Mouse (Mus musculus) forebrain, embryonic 10.5 days (tissue): ENCODE data around the gene Ccser1. TPM values are rescaled to one million over a fixed set of nuclear protein-coding genes. Genes with fewer than 3 reads are reported as not detected.
A peak's percentile ranks its signal among the peaks of the same experiment; 100 is the strongest.

Experiments used
- DNase-seq: peaks from one replicate; pipeline ENCODE4 v3.0.0-alpha.2; 2017; ENCODE audit warnings: low spot score; ENCODE audit errors: extremely low spot score
- H3K27ac ChIP-seq: fragments of 300-500 bp; sonication (generic); 2 replicates; pipeline ENCODE4 v1.5.1; 2016; ENCODE audit warnings: mild to moderate bottlenecking
- H3K27me3 ChIP-seq: fragments of 300-500 bp; sonication (generic); 2 replicates; pipeline ENCODE4 v1.6.1; 2016; ENCODE audit warnings: mild to moderate bottlenecking; ENCODE audit not compliant: poor library complexity, severe bottlenecking
- H3K36me3 ChIP-seq: fragments of 300-500 bp; sonication (generic); replicated peaks from 2 replicates; pipeline ENCODE4 v1.6.1; 2016; ENCODE audit warnings: mild to moderate bottlenecking, moderate library complexity
- H3K4me1 ChIP-seq: fragments of 300-500 bp; sonication (generic); 2 replicates; pipeline ENCODE4 v1.6.1; 2016
- H3K4me3 ChIP-seq: fragments of 300-500 bp; sonication (generic); 2 replicates; pipeline ENCODE4 v1.5.1; 2016; ENCODE audit warnings: mild to moderate bottlenecking, moderate library complexity
- H3K9me3 ChIP-seq: fragments of 300-500 bp; sonication (generic); 2 replicates; pipeline ENCODE4 v1.6.1; 2016; ENCODE audit warnings: mild to moderate bottlenecking, moderate library complexity
- WGBS: fragments of 180-500 bp; shearing (Covaris S2); methylation state at CpG from one replicate; pipeline ENCODE4 v1.1.7; 2016; 5-methylcytosine and 5-hydroxymethylcytosine counted together
- polyA plus RNA-seq: library from polyadenylated mRNA; unstranded; fragments of >200 nt; fragmentation: Nextera tagmentation; extraction: Ambion mirVana; gene quantifications from 2 replicates; pipeline ENCODE4 v1.2.1, GENCODE M21; 2016

The Ccser1 gene
- polyA plus RNA-seq, 1 experiment from 2014 or later = 3.7 TPM

DNA sequence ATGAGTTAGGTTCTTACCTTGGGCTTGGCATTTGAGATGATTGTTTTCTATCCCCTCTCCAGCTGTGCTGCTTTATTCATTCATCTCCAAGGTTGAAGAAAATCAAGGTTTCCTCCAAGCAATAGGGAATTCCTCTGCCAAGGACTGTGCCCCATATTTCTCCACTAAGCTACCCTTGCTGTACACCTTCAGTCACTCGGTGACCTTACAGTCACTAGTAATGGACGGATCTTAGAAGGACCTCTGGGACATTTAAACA is 251.5 kb downstream of the Ccser1 start:
- Histone ChIP-seq H3K4me3 (no peak overlapping the region), H3K36me3 (no peaks in the 10 kb centered on the region), H3K9me3 (no peaks in the 10 kb centered on the region), H3K4me1 (peaks cover 18% of the 10 kb centered on the region), H3K27me3 (no peaks in the 10 kb centered on the region), H3K27ac (peak overlapping the region; percentile 63; the same call in 1 of the 2 replicates)
- no peak for DNase-seq
- WGBS = 61% methylated on average over 2 of the region's 2 CpGs

DNA sequence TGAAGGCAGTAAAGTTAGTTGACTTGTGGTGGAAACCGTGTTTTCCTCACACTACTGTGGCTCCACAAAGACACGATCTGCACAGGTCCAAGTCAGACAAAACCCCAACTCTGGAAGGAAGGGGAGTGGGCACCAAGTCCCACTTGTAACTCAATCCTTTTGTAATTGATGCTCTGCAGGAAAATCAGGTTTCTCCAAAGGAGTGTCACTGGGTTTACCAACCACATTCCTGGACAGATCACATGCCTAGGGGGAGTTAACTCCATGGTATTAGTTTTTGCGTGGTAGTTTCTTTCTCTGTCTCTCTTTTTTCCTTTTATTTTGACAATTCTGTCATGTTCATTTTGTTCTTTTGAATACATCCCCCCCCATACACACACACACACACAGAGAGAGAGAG is 252.0 kb downstream of the Ccser1 start:
- Histone ChIP-seq H3K4me3 (no peak overlapping the region), H3K27me3 (no peaks in the 10 kb centered on the region), H3K9me3 (no peaks in the 10 kb centered on the region), H3K36me3 (no peaks in the 10 kb centered on the region), H3K27ac (no peak overlapping the region), H3K4me1 (peaks cover 18% of the 10 kb centered on the region)
- 60% methylated on average over 3 of the region's 3 CpGs for WGBS
- DNase-seq = no peak

DNA sequence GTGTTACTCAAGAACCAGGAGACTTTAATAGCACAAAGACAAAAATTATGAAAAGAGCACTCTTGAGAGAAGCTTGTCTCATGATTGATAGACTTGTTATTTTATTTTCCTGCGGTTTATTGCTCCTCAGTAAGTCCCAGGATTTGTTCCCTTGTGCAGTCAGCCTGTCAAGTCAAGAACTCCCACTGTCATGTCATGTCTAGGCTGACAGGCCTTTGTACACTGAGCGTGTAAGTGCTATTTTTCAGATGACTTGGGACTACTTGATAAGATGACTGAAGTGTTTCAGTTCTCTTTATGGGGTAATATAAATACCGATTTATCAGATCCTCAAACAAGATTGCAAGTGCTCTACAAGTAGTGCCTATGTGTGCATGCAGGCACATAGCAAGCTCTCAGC is 252.6 kb downstream of the Ccser1 start:
- Histone ChIP-seq H3K27me3 (no peaks in the 10 kb centered on the region), H3K4me3 (no peak overlapping the region), H3K36me3 (no peaks in the 10 kb centered on the region), H3K27ac (no peak overlapping the region), H3K4me1 (peaks cover 18% of the 10 kb centered on the region), H3K9me3 (no peaks in the 10 kb centered on the region)
- WGBS = 84% methylated on average over 3 of the region's 3 CpGs
- no peak for DNase-seq

DNA sequence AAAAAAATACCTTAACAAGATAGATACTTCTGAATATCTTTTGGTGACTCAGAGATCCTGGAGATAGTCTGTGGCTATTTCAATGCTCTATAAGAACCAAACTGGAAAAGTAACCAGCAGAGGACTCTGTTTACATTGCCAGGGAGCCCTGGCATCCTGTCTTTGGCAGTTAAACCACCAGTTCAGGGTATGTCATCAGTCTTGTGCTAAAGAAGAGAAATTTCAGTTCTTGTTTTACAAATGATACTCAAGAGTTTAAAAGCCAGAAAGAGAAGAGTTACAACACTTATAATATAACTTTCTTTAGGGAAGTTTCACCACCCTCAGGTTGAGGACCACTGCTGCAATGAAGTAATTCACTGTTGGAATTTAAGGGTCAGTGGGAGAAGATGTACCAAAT is 258.0 kb downstream of the Ccser1 start:
- no peak for DNase-seq

DNA sequence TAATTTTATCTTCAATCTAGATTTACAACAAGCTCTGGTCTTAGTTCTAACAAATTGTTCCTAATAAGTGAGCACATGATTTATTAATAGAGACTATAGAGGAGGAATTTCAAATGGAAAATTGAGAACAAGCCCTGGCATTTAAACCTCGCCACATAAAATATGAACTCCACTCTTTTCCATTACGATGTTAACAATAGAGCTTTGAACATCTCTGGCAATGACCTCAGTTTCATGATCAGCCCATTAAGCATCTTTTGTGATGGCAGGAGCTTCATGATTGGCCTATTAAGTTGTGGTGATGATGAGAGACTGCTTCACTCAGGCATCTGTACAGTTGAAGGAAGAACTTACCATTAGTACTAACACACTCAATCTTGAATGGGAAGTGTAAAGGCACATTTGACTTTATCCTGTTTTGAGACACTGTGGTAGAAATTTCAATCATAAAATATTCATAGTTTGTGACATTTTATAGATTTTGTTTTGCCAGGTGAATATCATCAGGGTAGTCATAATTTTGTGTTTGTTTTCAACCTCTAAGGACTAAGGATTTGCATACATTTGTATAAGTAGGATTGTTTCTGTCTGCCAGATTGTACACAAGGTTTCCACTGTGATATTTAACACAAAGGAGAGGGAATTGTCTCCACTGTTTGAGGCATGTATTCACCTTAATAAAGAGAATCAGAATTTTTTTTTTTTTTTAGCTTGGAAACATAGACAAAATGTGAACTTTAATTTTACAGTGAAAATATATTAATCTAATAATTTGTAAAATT is 291.4 kb downstream of the Ccser1 start:
- Histone ChIP-seq H3K27me3 (no peaks in the 10 kb centered on the region), H3K36me3 (no peaks in the 10 kb centered on the region), H3K27ac (no peak overlapping the region), H3K4me1 (no peaks in the 10 kb centered on the region), H3K9me3 (no peaks in the 10 kb centered on the region), H3K4me3 (no peak overlapping the region)
- WGBS = 86% methylated on average over 2 of the region's 2 CpGs
- DNase-seq = no peak

More for the DNA sequence above, 258.0 kb downstream of the Ccser1 start:
- no peak overlapping the region for H3K4me3 ChIP-seq
- no peaks in the 10 kb centered on the region for H3K4me1 ChIP-seq
- H3K27ac ChIP-seq = no peak overlapping the region
- no peaks in the 10 kb centered on the region for H3K9me3 ChIP-seq
- H3K36me3 ChIP-seq = no peaks in the 10 kb centered on the region
- H3K27me3 ChIP-seq = no peaks in the 10 kb centered on the region

DNA sequence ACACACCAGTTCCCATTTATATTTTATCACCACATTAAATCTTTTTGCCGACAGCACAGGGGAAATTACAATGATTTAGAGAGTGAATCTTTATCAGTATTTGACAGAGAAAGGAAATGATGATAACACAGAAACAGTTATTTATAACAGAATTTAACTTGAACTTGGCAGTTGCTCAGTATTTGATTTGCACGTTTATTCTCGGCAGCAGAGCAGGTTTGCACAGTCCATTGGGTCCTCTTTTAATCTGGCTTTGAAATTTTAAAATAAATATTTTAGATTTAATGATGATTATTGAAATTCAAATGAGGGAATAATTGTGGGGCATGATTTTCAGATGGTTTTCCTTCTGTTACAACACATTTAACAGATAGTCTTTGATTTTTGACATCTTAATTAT is 305.2 kb downstream of the Ccser1 start:
- H3K4me1 ChIP-seq = no peaks in the 10 kb centered on the region
- no peaks in the 10 kb centered on the region for H3K27me3 ChIP-seq
- H3K4me3 ChIP-seq = no peak overlapping the region
- H3K27ac ChIP-seq = no peak overlapping the region
- no peak for DNase-seq
- WGBS = 90% methylated on average over 3 of the region's 3 CpGs
- H3K9me3 ChIP-seq = no peaks in the 10 kb centered on the region; the same call in 1 of the 2 replicates
- no peaks in the 10 kb centered on the region for H3K36me3 ChIP-seq

DNA sequence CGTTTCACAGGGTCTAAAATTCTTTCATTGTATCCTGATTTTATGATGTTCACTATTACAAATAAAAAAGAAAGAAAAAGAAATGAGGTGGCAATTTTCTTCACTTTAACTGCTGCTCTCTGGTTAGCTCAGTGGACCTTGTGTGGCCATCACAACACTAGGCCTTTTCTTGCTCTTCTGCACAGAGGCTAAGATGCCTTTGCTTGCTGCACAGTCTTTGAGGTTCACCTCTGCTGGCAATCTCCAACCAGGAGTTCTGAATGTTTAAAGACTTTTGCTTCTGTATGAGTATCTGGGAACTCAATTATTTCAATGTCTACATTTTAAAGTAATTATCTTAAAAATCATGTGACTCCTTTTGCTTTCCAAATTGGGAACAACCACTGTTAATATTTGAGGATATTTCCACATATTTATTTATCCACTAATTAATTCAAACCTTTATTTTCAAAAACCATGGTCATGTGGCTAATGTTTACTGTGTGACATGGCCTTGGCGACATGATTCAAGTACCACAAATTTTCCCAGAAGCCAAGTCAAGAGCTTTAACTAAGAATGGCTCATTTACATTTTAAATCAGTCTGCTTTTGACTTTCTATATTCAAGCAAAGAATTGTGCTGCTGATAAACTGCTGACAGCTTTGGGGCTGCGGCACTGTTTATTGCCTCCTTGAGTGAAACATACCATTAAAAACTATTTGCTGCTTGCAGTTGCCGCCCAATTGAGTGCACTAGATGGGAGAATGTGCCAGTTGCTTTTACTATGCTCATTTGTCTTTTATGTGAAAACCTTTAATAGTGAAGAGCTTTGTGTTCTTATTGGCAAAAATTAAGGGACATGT is 312.1 kb downstream of the Ccser1 start:
- no peak overlapping the region for H3K27ac ChIP-seq
- no peak overlapping the region for H3K4me3 ChIP-seq
- H3K27me3 ChIP-seq = no peaks in the 10 kb centered on the region
- WGBS = 82% methylated on average over 4 of the region's 4 CpGs
- DNase-seq = no peak
- no peaks in the 10 kb centered on the region for H3K9me3 ChIP-seq
- H3K36me3 ChIP-seq = no peaks in the 10 kb centered on the region
- no peaks in the 10 kb centered on the region for H3K4me1 ChIP-seq

DNA sequence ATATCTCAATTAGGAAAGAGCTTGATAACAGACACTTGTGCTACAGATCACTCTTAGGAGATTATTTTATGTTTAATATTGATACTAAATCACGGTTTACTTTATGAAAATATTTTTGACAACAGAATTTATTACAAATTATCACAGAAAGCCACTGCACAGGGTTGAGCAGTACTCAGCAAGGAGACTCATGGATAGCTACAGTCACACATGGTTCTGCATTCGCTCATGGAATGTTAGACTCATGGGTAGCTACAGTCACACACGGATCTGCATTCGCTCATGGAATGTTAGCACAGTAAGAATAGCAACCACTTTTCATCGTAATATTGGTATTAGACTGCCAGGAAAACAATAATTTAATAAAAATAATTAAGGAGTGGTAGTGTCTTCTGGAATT is 313.3 kb downstream of the Ccser1 start:
- Histone ChIP-seq H3K4me1 (no peaks in the 10 kb centered on the region), H3K4me3 (no peak overlapping the region), H3K27me3 (no peaks in the 10 kb centered on the region), H3K9me3 (no peaks in the 10 kb centered on the region), H3K27ac (no peak overlapping the region), H3K36me3 (no peaks in the 10 kb centered on the region)
- WGBS = 93% methylated on average over 5 of the region's 5 CpGs
- no peak for DNase-seq

DNA sequence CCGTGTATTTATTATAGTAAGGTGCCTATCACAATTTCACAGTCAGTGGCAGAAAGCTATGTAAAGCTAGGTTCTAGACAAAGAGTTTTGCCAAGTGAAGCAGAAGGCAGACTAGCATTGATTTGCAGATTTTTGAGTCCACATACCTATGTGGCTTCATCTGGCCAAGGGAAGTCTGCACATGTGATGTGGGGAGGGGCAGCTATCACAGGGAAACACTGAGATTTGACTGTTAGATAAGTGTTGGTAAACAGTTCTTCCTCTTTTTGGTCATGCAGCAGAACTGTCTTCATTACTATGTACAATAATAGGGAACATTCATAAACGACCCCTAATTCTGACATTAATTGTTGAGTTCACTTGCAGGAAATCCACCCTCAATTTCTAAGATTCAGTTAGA is 335.2 kb downstream of the Ccser1 start:
- WGBS = 82% methylated on average over 2 of the region's 2 CpGs
- Histone ChIP-seq H3K27me3 (no peaks in the 10 kb centered on the region), H3K4me3 (no peak overlapping the region), H3K9me3 (no peaks in the 10 kb centered on the region), H3K4me1 (no peaks in the 10 kb centered on the region), H3K27ac (no peak overlapping the region), H3K36me3 (no peaks in the 10 kb centered on the region)
- DNase-seq = no peak

DNA sequence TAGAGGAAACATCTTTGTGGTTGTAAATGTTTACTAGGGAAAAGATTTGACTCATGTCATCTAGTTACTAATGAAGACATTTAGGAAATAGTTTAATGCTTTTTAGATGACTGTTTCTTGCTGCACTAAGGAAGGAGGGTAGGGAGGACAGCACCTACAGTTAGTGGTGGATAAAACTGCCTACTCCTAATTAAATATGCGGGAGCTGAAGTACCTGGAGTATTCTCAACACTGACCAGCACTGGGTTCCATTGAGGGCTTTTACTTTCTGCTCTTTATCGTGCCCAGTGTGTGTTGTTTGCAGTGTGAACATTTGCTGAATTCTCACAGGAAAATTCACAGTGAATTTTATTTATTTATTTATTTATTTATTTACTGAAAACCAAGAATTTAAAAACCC is 341.5 kb downstream of the Ccser1 start:
- H3K4me1 ChIP-seq = no peaks in the 10 kb centered on the region
- no peak for DNase-seq
- 89% methylated on average over 2 of the region's 2 CpGs for WGBS
- no peak overlapping the region for H3K27ac ChIP-seq
- H3K4me3 ChIP-seq = no peak overlapping the region
- H3K9me3 ChIP-seq = no peaks in the 10 kb centered on the region
- no peaks in the 10 kb centered on the region for H3K36me3 ChIP-seq
- H3K27me3 ChIP-seq = no peaks in the 10 kb centered on the region

DNA sequence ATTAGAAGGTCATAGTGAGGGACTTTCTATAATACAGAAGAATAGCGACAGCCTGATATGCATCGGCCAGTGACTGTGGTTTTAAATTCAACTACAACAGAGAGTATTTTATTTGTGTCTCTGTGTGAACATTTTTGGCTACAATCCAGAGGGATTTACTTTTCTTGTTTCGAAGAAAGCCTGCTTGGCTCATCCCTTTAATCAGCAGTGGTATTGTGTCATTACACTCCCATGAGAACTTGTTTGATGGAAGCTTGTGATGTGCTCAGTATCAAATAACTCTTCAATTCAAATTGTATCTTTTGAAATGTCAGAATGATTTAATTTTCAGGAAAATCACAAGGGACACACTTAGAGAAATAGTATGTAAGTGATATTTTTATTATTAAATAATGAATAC is 342.0 kb downstream of the Ccser1 start:
- Histone ChIP-seq H3K36me3 (no peaks in the 10 kb centered on the region), H3K4me1 (no peaks in the 10 kb centered on the region), H3K27ac (no peak overlapping the region), H3K4me3 (no peak overlapping the region), H3K27me3 (no peaks in the 10 kb centered on the region), H3K9me3 (no peaks in the 10 kb centered on the region)
- DNase-seq = no peak
- 91% methylated on average over 3 of the region's 3 CpGs for WGBS

DNA sequence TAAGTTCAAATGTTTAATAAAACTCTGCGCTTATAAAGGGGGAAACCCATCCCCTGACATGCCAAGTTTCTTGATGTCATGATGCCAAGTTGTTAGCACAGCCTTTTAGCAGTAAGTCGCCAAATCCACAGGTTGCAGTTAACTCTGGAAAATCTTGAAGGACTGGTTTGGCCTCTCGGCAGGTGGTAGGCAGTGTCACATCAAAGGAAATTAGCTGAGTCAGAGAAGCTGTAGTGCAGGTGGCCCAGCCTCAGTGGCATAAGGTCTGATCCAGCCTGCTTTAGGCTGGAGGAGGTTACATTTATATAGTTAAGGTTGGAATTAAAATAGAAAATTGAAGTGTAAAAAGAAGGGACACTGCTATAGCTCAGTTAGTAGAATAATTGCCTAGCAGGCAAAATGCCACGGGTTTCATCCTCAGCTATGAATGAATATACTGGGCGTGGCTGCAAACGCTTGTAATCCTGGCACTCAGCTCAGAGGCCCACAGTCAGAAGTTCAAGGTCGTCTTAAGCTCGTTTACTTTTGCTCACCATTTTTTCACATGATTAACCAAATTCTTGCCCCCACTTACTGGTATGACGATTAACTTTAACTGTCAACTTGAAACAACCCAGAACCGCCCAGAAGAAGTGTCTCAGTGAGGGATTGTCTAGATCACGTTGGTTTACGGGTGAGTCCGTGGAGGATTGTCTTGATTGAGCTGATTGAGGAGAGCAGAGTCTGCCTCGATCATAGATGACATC is 343.8 kb downstream of the Ccser1 start:
- Histone ChIP-seq H3K27me3 (no peaks in the 10 kb centered on the region), H3K27ac (no peak overlapping the region), H3K4me3 (no peak overlapping the region), H3K36me3 (no peaks in the 10 kb centered on the region), H3K9me3 (no peaks in the 10 kb centered on the region), H3K4me1 (no peaks in the 10 kb centered on the region)
- whole genome bisulfite sequencing = 55% methylated on average over 14 of the region's 14 CpGs
- DNase-seq = no peak

DNA sequence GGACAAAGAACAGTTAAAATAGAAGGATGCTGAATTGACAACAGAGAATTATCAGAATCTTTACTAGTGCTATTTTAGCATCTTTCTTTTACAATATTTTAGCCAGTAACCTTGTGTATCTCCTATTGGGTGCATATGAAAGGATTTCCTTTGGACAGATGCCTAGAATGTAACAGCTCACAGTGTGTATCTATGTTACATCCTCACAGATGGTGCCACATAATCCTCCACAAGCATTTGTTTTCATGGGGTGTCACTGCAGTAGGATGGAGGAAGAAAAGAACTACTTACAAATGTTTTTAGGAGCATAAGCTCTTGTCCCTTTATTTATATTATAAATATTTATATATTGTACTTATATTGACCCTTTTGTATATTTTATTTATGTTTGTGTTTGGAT is 360.6 kb downstream of the Ccser1 start:
- no peaks in the 10 kb centered on the region for H3K9me3 ChIP-seq
- no peak for DNase-seq

More for the DNA sequence above, 360.6 kb downstream of the Ccser1 start:
- H3K27ac ChIP-seq = no peak overlapping the region
- H3K27me3 ChIP-seq = no peaks in the 10 kb centered on the region
- H3K4me1 ChIP-seq = no peaks in the 10 kb centered on the region
- no peak overlapping the region for H3K4me3 ChIP-seq
- H3K36me3 ChIP-seq = no peaks in the 10 kb centered on the region
